Mouse (Mus musculus) embryo, embryonic 10 days (tissue): Measurements from ENCODE around the gene Lima1.
"Not testable (repeated sequence)": the region's sequence is repeated elsewhere in the genome, so short reads cannot be mapped to it uniquely, and the experiment has no call there.

Experiments used
- DNase-seq: peaks from one replicate; pipeline ENCODE4 v3.0.0-alpha.2; 2015; ENCODE audit warnings: low spot score

Lima1 gene

DNA sequence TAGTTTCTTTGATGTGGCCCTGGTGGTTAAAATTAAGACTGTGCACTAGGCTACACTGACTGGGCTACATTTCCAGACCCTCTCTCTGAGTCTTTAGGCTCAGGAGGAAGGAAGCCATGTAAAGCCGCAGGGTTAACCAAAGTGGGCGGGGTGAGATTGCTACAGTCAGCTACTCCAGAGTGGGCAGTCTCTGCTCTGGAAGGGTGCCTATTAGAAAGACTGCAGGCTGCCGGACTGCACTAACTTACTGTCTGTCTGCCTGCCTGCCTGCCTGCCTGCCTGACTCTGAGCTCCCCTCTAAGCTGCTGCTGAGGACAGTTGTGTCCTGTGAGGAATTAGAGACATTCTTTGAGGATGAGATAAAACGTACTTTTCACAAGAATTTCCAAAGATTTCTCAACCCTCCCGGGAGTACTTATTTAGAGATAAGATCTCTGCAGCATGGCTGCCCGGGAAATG is 72.0 kb downstream of the Lima1 start:
- DNase-seq = peak; percentile 62

- DNase-seq = peak; percentile 43
Measured at GRCm38 (mm10) chr15:99801885-99802572, 73.2 kb downstream of the Lima1 start.

DNA sequence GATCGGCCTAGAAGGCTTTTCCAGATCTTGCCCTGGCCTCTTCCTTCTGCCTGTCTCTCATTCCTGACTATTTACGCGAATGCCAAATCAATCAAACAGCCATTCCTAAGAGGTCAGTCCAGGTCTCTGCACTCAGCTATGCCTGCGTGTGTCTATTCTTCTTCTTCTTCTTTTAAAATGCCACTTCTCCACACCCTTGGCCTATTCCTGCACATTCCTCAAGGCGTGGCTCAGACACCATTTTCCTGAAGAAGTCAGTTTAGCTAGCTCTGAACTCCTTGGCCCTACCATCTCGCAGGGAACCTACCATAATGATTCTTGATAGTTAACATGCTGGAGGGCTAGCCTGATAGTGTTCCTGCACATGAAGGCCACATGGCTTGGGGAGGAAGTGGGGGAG is 75.5 kb downstream of the Lima1 start:
- no peak for DNase-seq

- DNase-seq = no peak
Measured at GRCm38 (mm10) chr15:99797898-99798297, 77.4 kb downstream of the Lima1 start.

DNA sequence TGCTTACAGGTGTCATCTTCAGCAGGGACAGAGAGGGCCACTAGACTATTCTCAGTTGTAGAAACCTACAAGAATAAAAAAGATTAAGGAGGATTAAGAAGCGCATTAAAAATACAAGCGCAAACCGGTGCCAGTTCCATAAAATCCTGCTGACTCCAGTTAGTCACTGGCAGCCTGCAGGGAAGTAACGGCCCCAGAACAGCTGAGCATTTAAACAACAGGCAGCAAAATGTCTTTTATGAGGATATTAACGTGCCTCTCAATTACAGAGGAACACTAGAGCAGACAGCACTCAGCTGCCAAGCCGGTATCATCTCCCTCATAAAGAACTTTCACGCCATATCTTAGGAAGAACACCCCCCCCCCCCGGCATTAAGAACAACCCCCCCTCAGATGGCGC is 78.5 kb downstream of the Lima1 start:
- DNase-seq = no peak

GRCm38 (mm10) chr15:99796066-99796465 is 79.2 kb downstream of the Lima1 start:
- peak; percentile 51 for DNase-seq

DNA sequence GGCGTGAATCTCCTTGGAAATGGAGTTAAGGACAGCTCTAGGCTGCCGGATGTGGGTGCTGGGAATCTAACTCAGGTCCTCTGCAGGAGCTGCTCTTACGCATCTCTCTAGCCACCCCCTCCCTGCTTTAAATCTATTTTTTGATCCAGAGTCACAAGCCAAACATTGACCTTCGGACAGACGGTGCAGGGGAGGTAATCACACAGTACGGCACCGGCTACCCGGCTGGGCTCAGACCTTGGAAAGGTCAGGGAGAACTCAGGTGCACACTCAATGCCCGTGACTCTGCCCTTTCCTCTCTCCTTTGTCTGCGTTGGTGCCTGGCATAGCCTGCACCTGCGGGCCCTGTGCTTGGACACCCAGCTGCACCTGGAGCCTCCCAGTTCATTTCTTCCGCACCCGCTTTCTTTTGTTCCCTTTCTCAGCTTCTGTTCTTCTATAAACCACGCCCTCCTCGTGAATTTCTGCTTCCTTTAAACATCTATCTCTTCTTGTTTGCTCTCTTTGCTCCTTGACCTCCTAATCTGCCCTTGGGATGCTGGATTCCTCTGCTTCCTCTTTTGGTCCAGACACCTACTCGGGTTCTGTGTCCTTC is 82.9 kb downstream of the Lima1 start:
- no peak for DNase-seq

DNA sequence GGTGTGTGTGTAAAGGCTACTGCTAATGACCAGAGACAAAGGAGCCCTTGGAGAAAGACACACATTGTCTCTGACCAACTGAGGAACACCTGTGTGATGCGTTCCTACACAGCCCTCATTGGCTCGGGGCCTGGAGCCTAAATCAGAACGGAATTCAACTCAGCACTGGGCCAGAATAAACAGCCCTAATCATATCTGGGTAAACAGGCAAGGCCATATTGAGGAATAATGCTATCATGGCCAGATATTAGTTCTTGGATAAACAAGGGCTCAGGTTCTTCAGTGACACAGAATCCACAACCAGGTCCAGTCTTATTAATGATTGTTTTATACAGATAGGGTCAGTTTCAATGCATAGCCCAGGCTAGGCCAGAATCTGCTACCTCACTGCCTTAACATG is 84.3 kb downstream of the Lima1 start:
- no peak for DNase-seq

DNA sequence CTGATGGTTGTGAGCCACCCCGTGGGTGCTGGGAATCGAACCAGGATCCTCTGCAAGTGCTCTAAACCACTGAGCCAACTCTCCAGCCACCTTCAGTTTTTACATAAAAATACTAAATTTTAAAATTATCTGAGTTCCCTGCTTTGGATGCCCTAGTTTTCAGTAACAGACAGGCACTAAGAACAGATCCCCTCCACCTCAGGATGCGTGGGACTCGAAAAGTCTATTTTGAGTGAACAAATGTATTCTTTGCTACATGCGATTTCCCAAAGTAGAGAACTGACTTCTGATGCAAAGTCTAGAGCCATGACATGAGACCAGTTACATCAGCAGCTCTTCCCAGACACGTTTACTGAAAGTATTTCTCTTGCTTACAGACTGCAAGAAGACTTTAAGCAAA is 84.8 kb downstream of the Lima1 start:
- no peak for DNase-seq

- DNase-seq = peak; percentile 11
Measured at GRCm38 (mm10) chr15:99787625-99788120, 87.6 kb downstream of the Lima1 start.

GRCm38 (mm10) chr15:99778677-99779335 is 96.5 kb downstream of the Lima1 start:
- no peak for DNase-seq

DNA sequence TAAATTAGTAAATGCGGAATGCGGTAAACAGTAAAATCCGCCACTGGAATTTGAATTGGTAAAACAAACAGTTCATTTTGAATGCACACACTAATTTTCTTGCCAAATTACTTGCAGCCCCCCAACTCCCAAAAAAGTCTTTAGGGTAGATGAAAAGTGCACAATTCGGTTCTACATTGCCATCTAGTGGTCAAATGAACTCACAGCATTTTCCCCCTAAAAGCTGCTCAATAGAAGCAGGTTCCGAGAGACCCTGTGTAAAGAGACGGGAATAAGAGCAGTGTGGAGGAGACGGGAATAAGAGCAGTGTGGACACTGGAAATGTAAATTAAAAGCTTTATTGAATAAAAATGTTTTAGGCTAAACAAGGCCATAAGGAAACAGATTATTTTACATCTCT is 97.1 kb downstream of the Lima1 start:
- DNase-seq = peak; percentile 77

GRCm38 (mm10) chr15:99772925-99773324 is 102.3 kb downstream of the Lima1 start:
- no peak for DNase-seq

DNA sequence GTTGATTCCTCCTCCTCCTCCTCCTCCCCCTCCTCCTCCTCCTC is 102.6 kb downstream of the Lima1 start, which contains the start of gene Cers5:
TSS of gene Cers5 (minus strand) at position 5 of the 44 bp plus-strand sequence.
- DNase-seq = not testable (repeated sequence)

DNA sequence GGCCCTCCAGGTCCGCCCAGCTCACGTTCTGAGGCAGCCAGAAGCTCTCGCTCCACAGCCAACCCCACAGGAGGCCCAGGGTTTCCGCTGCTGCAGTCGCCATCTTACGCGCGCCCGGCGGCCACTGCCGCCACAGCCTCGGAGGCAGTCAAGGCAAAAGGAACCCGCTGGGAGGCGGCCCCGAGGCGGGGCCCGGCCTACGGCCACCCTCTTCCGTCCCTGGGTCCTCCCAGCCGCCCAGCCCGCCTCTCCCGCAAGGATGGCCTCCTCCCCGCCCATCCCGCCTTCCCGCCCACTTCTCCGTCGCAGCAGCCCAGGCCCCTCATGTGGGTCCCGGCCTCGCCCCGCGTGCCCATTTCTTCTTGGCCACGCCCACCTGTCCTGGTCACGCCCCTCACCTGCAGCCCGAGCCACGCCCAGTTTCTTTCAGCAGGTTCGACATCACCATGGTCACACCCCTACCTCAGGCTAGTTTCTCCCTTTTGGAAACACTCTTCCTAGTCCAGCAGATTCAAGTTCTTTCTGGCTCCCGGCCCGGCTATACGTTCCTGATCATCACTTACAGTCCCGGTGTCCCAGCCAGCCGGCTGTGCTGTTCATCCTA is 102.9 kb downstream of the Lima1 start:
- DNase-seq = peak; percentile 92

DNA sequence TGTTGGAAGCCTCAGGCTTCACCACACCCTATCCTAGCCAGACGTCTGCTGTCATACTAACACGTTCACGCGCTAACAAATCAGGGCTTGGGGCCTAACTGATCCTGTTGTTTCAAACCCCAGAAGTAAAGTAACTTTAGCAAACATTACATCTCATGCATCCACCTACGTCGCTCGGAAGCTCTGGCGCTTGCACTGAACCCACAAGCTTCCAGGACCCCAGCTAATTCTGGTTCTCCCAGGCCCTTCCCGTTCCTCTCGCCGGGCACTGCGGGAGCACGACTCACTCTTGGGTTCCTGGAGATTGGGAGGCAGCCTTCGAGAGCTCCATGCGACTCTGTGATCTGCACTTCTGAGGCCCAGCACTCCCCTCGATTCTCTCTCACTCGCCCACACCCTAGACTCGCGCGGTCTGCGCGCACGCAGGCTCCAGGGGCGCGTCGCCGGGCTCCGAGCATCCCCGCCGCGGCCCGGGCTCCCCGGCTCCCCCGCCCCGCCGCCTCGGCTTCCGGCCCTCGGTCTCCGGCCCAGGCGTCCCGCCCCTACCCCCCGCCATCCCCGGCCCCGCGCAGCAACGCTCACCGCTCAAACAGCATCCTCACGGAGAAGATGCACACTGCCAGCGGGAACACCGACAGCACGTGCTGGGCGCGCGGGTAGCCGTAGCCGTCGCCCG is 103.5 kb downstream of the Lima1 start:
- DNase-seq = peak; percentile 61

- no peak for DNase-seq
Measured at GRCm38 (mm10) chr15:99771004-99771500, 104.2 kb downstream of the Lima1 start.

- no peak for DNase-seq
Measured at GRCm38 (mm10) chr15:99768761-99769160, 106.5 kb downstream of the Lima1 start.

GRCm38 (mm10) chr15:99767467-99767866 is 107.8 kb downstream of the Lima1 start:
- no peak for DNase-seq

GRCm38 (mm10) chr15:99754204-99754603 is 121.1 kb downstream of the Lima1 start:
- DNase-seq = no peak

GRCm38 (mm10) chr15:99740229-99740628 is 135.0 kb downstream of the Lima1 start:
- no peak for DNase-seq

DNA sequence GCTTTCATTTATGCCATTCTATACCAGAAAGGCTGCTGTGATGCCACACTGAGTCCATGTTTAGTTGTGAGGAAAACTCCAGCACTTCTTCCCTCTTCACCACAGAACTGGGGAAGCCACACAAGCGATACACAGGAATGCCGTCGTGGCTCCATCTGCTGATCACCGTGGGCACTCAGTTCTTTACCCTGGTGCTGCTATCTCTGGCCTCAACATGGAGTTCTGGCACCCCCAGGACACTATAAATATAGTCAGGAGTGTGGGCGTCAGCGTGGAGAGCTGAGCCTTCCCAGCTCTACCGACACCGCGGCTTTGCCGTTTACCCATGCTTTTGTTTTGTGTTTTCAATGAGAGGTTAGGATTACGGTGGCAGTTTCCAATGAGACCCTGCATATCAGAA is 138.6 kb downstream of the Lima1 start:
- no peak for DNase-seq

- DNase-seq = no peak
Measured at GRCm38 (mm10) chr15:99735631-99736030, 139.6 kb downstream of the Lima1 start.
